Mouse (Mus musculus) kidney, embryonic 16.5 days (tissue): ENCODE results near the gene Mettl22. TPM values are rescaled to one million over a fixed set of nuclear protein-coding genes. Genes with fewer than 3 reads are reported as not detected.

Experiments
- ATAC-seq: fragments of 200-750 bp; cut with Nextera tagmentation; 2 replicates; pipeline ENCODE4 v1.8.0; 2017; ENCODE audit warnings: moderate TSS enrichment; ENCODE audit not compliant: low FRiP score, low TSS enrichment
- H3K27ac ChIP-seq: fragments of 300-500 bp; sonication (generic); 2 replicates; pipeline ENCODE4 v1.5.1; 2014; ENCODE audit warnings: low read length
- H3K27me3 ChIP-seq: fragments of 300-500 bp; sonication (generic); 2 replicates; pipeline ENCODE4 v1.6.1; 2014; ENCODE audit warnings: low read length, control low read depth, mixed read lengths; ENCODE audit not compliant: insufficient read depth
- H3K36me3 ChIP-seq: fragments of 300-500 bp; sonication (generic); 2 replicates; pipeline ENCODE4 v1.6.1; 2014; ENCODE audit warnings: low read length, control low read depth, mixed read lengths; ENCODE audit not compliant: insufficient read depth
- H3K4me1 ChIP-seq: fragments of 300-500 bp; sonication (generic); 2 replicates; pipeline ENCODE4 v1.6.1; 2014; ENCODE audit warnings: low read length, control low read depth, mixed read lengths; ENCODE audit not compliant: insufficient read depth
- H3K4me2 ChIP-seq: fragments of 300-500 bp; sonication (generic); replicated peaks from 2 replicates; pipeline ENCODE4 v1.6.1; 2014; ENCODE audit warnings: low read depth, low read length
- H3K4me3 ChIP-seq: fragments of 300-500 bp; sonication (generic); 2 replicates; pipeline ENCODE4 v1.5.1; 2014; ENCODE audit warnings: mild to moderate bottlenecking, low read length
- H3K9ac ChIP-seq: fragments of 300-500 bp; sonication (generic); replicated peaks from 2 replicates; pipeline ENCODE4 v1.6.1; 2014; ENCODE audit warnings: low read length
- H3K9me3 ChIP-seq: fragments of 300-500 bp; sonication (generic); 2 replicates; pipeline ENCODE4 v1.6.1; 2016; ENCODE audit warnings: low read length, control low read depth
- whole genome bisulfite sequencing: fragments of 180-500 bp; shearing (Covaris S2); extraction: QIAGEN DNeasy Blood & Tissue Kit; methylation state at CpG from one replicate; pipeline ENCODE4 v1.1.7; 2014; 5-methylcytosine and 5-hydroxymethylcytosine counted together
- polyA plus RNA-seq: library from polyadenylated mRNA; unstranded; fragments of >200 nt; fragmentation: Nextera tagmentation; extraction: Ambion mirVana; gene quantifications from 2 replicates; pipeline ENCODE4 v1.2.1, GENCODE M21; 2015

The Mettl22 gene
- polyA plus RNA-seq, 1 experiment from 2014 or later, result 20.5 TPM

DNA sequence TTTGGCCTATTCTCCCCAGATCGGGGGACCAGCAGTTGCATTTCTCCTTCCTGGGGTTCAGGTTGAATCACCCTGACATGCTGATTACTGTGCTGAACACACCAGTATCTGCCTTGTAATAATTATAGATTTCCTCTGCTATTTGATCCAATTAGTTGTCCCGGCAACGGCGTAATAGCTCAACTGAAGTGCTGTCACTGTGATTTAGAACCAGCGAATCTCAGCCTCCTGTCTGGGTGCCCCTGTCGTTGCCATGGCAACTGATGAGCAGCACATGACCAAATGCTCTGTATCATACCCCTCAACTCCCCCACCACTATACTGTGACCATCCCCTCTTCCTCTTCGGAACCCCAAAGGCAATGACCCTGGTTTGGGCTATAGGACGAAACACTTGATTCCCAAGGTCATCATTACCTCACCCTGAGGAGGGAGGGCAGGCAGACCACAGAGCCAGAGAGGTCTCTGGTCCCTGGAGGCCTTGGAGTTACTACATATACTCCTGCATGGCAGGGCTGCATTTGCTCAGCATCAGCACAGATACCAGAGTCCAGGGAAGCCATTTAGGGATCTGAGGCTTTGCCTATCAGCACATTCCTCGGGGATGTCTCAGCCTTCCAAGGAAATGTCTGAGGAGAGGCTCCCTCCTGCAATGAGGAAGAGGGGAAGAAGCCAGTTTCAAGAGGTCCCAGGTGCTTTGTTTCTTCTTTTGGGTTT lies 68.7 kb downstream of the Mettl22 start:
- ATAC-seq, result peak; percentile 27; the same call in 1 of the 2 replicates
- Histone ChIP-seq H3K4me3 (no peak overlapping the region), H3K27ac (no peak overlapping the region), H3K9me3 (no peaks in the 10 kb centered on the region), H3K36me3 (no peaks in the 10 kb centered on the region), H3K4me2 (no peak overlapping the region), H3K9ac (no peak overlapping the region), H3K27me3 (no peaks in the 10 kb centered on the region), H3K4me1 (peaks cover 4% of the 10 kb centered on the region; the same call in 1 of the 2 replicates)
- 39% methylated on average over 9 of the region's 9 CpGs for WGBS

Other genes with a start within 250 kb of the Mettl22 start
- 0.11 TPM in 1 of 2 replicates, not detected in the other for gene Tmem114, start 45.7 kb upstream of the Mettl22 start, polyA plus RNA-seq
- 46.7 and 48.5 TPM in 2 replicates for gene Abat, start 42.6 kb downstream of the Mettl22 start, polyA plus RNA-seq
- 61.2 and 63.3 TPM in 2 replicates for gene Pmm2, start 166.9 kb downstream of the Mettl22 start, polyA plus RNA-seq
- 22.5 and 25.3 TPM in 2 replicates for gene Tmem186, start 166.9 kb downstream of the Mettl22 start, polyA plus RNA-seq
- 86.0 and 86.9 TPM in 2 replicates for gene Carhsp1, start 201.4 kb downstream of the Mettl22 start, polyA plus RNA-seq
- not detected in 2 replicates for gene Gm5767, start 210.0 kb downstream of the Mettl22 start, polyA plus RNA-seq